8 mouse cellular contexts compared by ENCODE assay signal in genomic region chr9:112234505-112235024, GRCm38 (mm10). TPM values are rescaled to one million over a fixed set of nuclear protein-coding genes. Genes with fewer than 3 reads are reported as not detected.
A peak's percentile ranks its signal among the peaks of the same experiment; 100 is the strongest.
DNase-seq lines count a peak whose midpoint lies in the region; ATAC-seq and TF ChIP-seq lines count a peak whose summit lies in the region.

No protein-coding gene starts in this region.

- no peak for TF ChIP-seq POLR2A in bone marrow, adult 2 months (IDR thresholded peaks at IDR 0.05; ENCODE audit: borderline replicate concordance, control insufficient read depth, low read depth, low read length)

- H3K4me3 ChIP-seq in heart, embryonic 14.5 days (ENCODE audit: control insufficient read depth in 1 of 2, insufficient read depth in 1 of 2, low read depth in 1 of 2, low read length in 2 of 2), result peak overlapping the region; percentile 36 to 48
- H3K4me3 ChIP-seq in bone marrow, adult 2 months (replicated peaks; ENCODE audit: control insufficient read depth, low read depth, low read length), result peak overlapping the region; percentile 21
- H3K4me3 ChIP-seq in embryonic facial prominence, embryonic 14.5 days (ENCODE audit: low read depth, low read length), result peak overlapping the region; percentile 42
- H3K4me3 ChIP-seq in intestine, embryonic 16.5 days (ENCODE audit: low read length), result peak overlapping the region; percentile 36

- H3K4me1 ChIP-seq in heart, embryonic 14.5 days (ENCODE audit: control insufficient read depth in 2 of 2, insufficient read depth in 2 of 2, low read length in 2 of 2), result peaks cover 4 to 8% of the 10 kb centered on the region in 2 experiments; a peak in 1 of 4 replicates
- H3K4me1 ChIP-seq in bone marrow, adult 2 months (ENCODE audit: control insufficient read depth, insufficient read depth, low read length), result no peaks in the 10 kb centered on the region
- H3K4me1 ChIP-seq in embryonic facial prominence, embryonic 14.5 days (ENCODE audit: control insufficient read depth, insufficient read depth, low read length), result 0 out of 2 replicates have a peak, but pooled peaks cover 6% of the 10 kb centered on the region
- peaks cover 4% of the 10 kb centered on the region; the same call in 1 of the 2 replicates for H3K4me1 ChIP-seq in intestine, embryonic 16.5 days (ENCODE audit: control insufficient read depth, insufficient read depth, low read length)

- peak; percentile 54; the same call in 1 of the 2 replicates for ATAC-seq in heart, embryonic 14.5 days (ENCODE audit: insufficient number of reproducible peaks, insufficient read depth, low FRiP score, low read depth)
- ATAC-seq in embryonic facial prominence, embryonic 14.5 days (ENCODE audit: low read depth), result peak; percentile 41; the same call in 1 of the 2 replicates
- ATAC-seq in intestine, embryonic 16.5 days, result no peak

- DNase-seq in heart, postnatal 25 days (ENCODE audit: low spot score), result no peak
- peak; percentile 10 for DNase-seq in embryonic facial prominence, embryonic 14.5 days (ENCODE audit: low spot score)
- DNase-seq in naive thymus-derived CD4-positive, alpha-beta T cell, adult 2 months (ENCODE audit: low read depth), result peak; percentile 37
- no peak for DNase-seq in natural killer cell, adult 2 months (ENCODE audit: low spot score in 2 of 2)
- no peak for DNase-seq in frontal cortex, adult 2 months (ENCODE audit: extremely low spot score in 1 of 2, low spot score in 1 of 2)

- H3K9me3 ChIP-seq in heart, embryonic 14.5 days (ENCODE audit: control insufficient read depth, low read length), result no peaks in the 10 kb centered on the region
- no peaks in the 10 kb centered on the region for H3K9me3 ChIP-seq in embryonic facial prominence, embryonic 14.5 days (ENCODE audit: control insufficient read depth, low read length)
- H3K9me3 ChIP-seq in intestine, embryonic 16.5 days (ENCODE audit: control insufficient read depth, low read length), result no peaks in the 10 kb centered on the region

- H3K36me3 ChIP-seq in heart, embryonic 14.5 days (ENCODE audit: control insufficient read depth, insufficient read depth, low read length), result no peaks in the 10 kb centered on the region
- H3K36me3 ChIP-seq in embryonic facial prominence, embryonic 14.5 days (ENCODE audit: control insufficient read depth, insufficient read depth, low read length), result no peaks in the 10 kb centered on the region
- H3K36me3 ChIP-seq in intestine, embryonic 16.5 days (ENCODE audit: control insufficient read depth, insufficient read depth, low read length), result no peaks in the 10 kb centered on the region

- under 1% methylated on average over 24 of the region's 24 CpGs for WGBS in heart, embryonic 14.5 days
- WGBS in bone marrow, adult 2 months, result under 1% methylated on average over 24 of the region's 24 CpGs
- WGBS in embryonic facial prominence, embryonic 14.5 days, result 2% methylated on average over 19 of the region's 24 CpGs
- 0% methylated on average over 24 of the region's 24 CpGs for WGBS in intestine, embryonic 16.5 days

- no peak for TF ChIP-seq CTCF in bone marrow, adult 2 months (IDR thresholded peaks at IDR 0.05; ENCODE audit: control insufficient read depth, insufficient read depth, low read length)

- peaks cover 54% of the 10 kb centered on the region for H3K27me3 ChIP-seq in heart, embryonic 14.5 days (ENCODE audit: control insufficient read depth, insufficient read depth, low read length)
- H3K27me3 ChIP-seq in embryonic facial prominence, embryonic 14.5 days (replicated peaks; ENCODE audit: control insufficient read depth, insufficient read depth, low read length), result peaks cover 62% of the 10 kb centered on the region
- H3K27me3 ChIP-seq in intestine, embryonic 16.5 days (replicated peaks; ENCODE audit: control insufficient read depth, insufficient read depth, low read length), result peaks cover 40% of the 10 kb centered on the region

- peak overlapping the region; percentile 87 for H3K4me2 ChIP-seq in heart, embryonic 14.5 days (ENCODE audit: low read length)
- H3K4me2 ChIP-seq in embryonic facial prominence, embryonic 14.5 days (ENCODE audit: low read depth, low read length), result peak overlapping the region; percentile 69
- H3K4me2 ChIP-seq in intestine, embryonic 16.5 days (ENCODE audit: low read depth, low read length), result peak overlapping the region; percentile 52; the same call in 1 of the 2 replicates

- H3K9ac ChIP-seq in heart, embryonic 14.5 days (ENCODE audit: low read length), result peak overlapping the region; percentile 56
- H3K9ac ChIP-seq in embryonic facial prominence, embryonic 14.5 days (ENCODE audit: low read depth, low read length), result peak overlapping the region; percentile 46
- no peak overlapping the region for H3K9ac ChIP-seq in intestine, embryonic 16.5 days (ENCODE audit: low read depth, low read length)

- no peak overlapping the region for H3K27ac ChIP-seq in heart, embryonic 14.5 days (replicated peaks in 1 of 2; ENCODE audit: control insufficient read depth in 1 of 2, insufficient read depth in 1 of 2, low read depth in 2 of 2, low read length in 2 of 2)
- no peak overlapping the region for H3K27ac ChIP-seq in bone marrow, adult 2 months (ENCODE audit: control insufficient read depth, insufficient read depth, low read depth, low read length, poor library complexity)
- no peak overlapping the region for H3K27ac ChIP-seq in embryonic facial prominence, embryonic 14.5 days (replicated peaks; ENCODE audit: low read depth, low read length)
- no peak overlapping the region for H3K27ac ChIP-seq in intestine, embryonic 16.5 days (ENCODE audit: low read length)

- intact Hi-C loops in heart, postnatal 25 days (cut with DNase I), result no loop called here

RNA-seq across cellular contexts. Expression of gene Arpp21, which starts 1.2 kb away (rescaled TPM):
- polyA plus RNA-seq in heart, embryonic 14.5 days (2014; fragmentation: Nextera tagmentation; extraction: Ambion mirVana), result 4.7 and 5.6 TPM in 2 replicates
- total RNA-seq in heart, postnatal 25 days (2021), result 1 to 10 TPM; 1.6 to 2.1 TPM
- 2.8 and 5.9 TPM in 2 replicates for polyA plus RNA-seq in bone marrow, adult 2 months (2011; ENCODE audit: insufficient read depth, insufficient read length, low replicate concordance, missing spikeins)
- polyA plus RNA-seq in embryonic facial prominence, embryonic 14.5 days (2014; fragmentation: Nextera tagmentation; extraction: Ambion mirVana), result 31.5 and 32.7 TPM in 2 replicates
- polyA plus RNA-seq in intestine, embryonic 16.5 days (2015; fragmentation: Nextera tagmentation; extraction: Ambion mirVana), result 0.73 and 0.98 TPM in 2 replicates
- 427 and 434 TPM in 2 replicates for polyA plus RNA-seq in frontal cortex, adult 2 months (2012; rRNA removed)

Comparison
In these comparisons a context has a peak if more than half of its experiments do, and no peak if none do; other contexts are left out.
1. DNase-seq: peak in embryonic facial prominence, embryonic 14.5 days (single experiment) and naive thymus-derived CD4-positive, alpha-beta T cell, adult 2 months (single experiment); none in heart, postnatal 25 days (single experiment), natural killer cell, adult 2 months (0 of 2) and frontal cortex, adult 2 months (0 of 2).
2. RNA of gene Arpp21, which starts 1.2 kb away (polyA plus RNA-seq): 427 to 434 TPM in frontal cortex, adult 2 months; 31.5 to 32.7 TPM in embryonic facial prominence, embryonic 14.5 days, 2.8 to 5.9 TPM in bone marrow, adult 2 months, 4.7 to 5.6 TPM in heart, embryonic 14.5 days and 0.73 to 0.98 TPM in intestine, embryonic 16.5 days; every median in the first group is over 10 times any median in the second.
3. Peak in every context shown above with its lines, with median percentiles within 50 percentile points of each other: H3K4me2 ChIP-seq and H3K4me3 ChIP-seq.